Mouse (Mus musculus) forebrain, embryonic 12.5 days (tissue): ENCODE results near the gene Acvr1b. TPM values are rescaled to one million over a fixed set of nuclear protein-coding genes. Genes with fewer than 3 reads are reported as not detected.

Experiments used
- ATAC-seq: fragments of 200-750 bp; cut with Nextera tagmentation; 2 replicates; pipeline ENCODE4 v1.8.0; 2017; ENCODE audit warnings: moderate TSS enrichment; ENCODE audit not compliant: low FRiP score
- H3K27ac ChIP-seq: fragments of 300-500 bp; sonication (generic); 2 replicates; pipeline ENCODE4 v1.5.1; 2016; ENCODE audit warnings: mild to moderate bottlenecking
- H3K27me3 ChIP-seq: fragments of 300-500 bp; sonication (generic); 2 replicates; pipeline ENCODE4 v1.6.1; 2016; ENCODE audit warnings: mild to moderate bottlenecking
- H3K36me3 ChIP-seq: fragments of 300-500 bp; sonication (generic); replicated peaks from 2 replicates; pipeline ENCODE4 v1.6.1; 2016; ENCODE audit warnings: mild to moderate bottlenecking
- H3K4me1 ChIP-seq: fragments of 300-500 bp; sonication (generic); 2 replicates; pipeline ENCODE4 v1.6.1; 2016
- H3K4me2 ChIP-seq: fragments of 300-500 bp; sonication (generic); 2 replicates; pipeline ENCODE4 v1.6.1; 2016; ENCODE audit warnings: mild to moderate bottlenecking, moderate library complexity
- H3K4me3 ChIP-seq: fragments of 300-500 bp; sonication (generic); replicated peaks from 2 replicates; pipeline ENCODE4 v1.5.1; 2016; ENCODE audit warnings: mild to moderate bottlenecking
- H3K9ac ChIP-seq: fragments of 300-500 bp; sonication (generic); 2 replicates; pipeline ENCODE4 v1.6.1; 2016; ENCODE audit warnings: mild to moderate bottlenecking
- H3K9me3 ChIP-seq: fragments of 300-500 bp; sonication (generic); 2 replicates; pipeline ENCODE4 v1.6.1; 2016
- WGBS: fragments of 180-500 bp; shearing (Covaris S2); methylation state at CpG from one replicate; pipeline ENCODE4 v1.1.7; 2016; 5-methylcytosine and 5-hydroxymethylcytosine counted together
- polyA plus RNA-seq: library from polyadenylated mRNA; unstranded; fragments of >200 nt; fragmentation: Nextera tagmentation; extraction: Ambion mirVana; gene quantifications from 2 replicates; pipeline ENCODE4 v1.2.1, GENCODE M21; 2016

Gene Acvr1b
- polyA plus RNA-seq, 1 experiment from 2014 or later = 18.4 TPM

GRCm38 (mm10) chr15:101181500-101181899 lies 7.6 kb downstream of the Acvr1b start:
- Histone ChIP-seq H3K9ac (no peak overlapping the region), H3K36me3 (peaks cover 21% of the 10 kb centered on the region; the same call in 1 of the 2 replicates), H3K4me1 (peaks cover 56% of the 10 kb centered on the region), H3K27me3 (no peaks in the 10 kb centered on the region), H3K4me3 (no peak overlapping the region), H3K9me3 (no peaks in the 10 kb centered on the region), H3K4me2 (no peak overlapping the region), H3K27ac (no peak overlapping the region)
- WGBS = 25% methylated on average over 4 of the region's 4 CpGs
- ATAC-seq = no peak

GRCm38 (mm10) chr15:101182676-101183075 lies 8.8 kb downstream of the Acvr1b start:
- Histone ChIP-seq H3K36me3 (peaks cover 25% of the 10 kb centered on the region; the same call in 1 of the 2 replicates), H3K9ac (no peak overlapping the region), H3K4me1 (peaks cover 44% of the 10 kb centered on the region), H3K27ac (no peak overlapping the region), H3K9me3 (no peaks in the 10 kb centered on the region), H3K4me3 (no peak overlapping the region), H3K27me3 (no peaks in the 10 kb centered on the region), H3K4me2 (no peak overlapping the region)
- no peak for ATAC-seq
- WGBS = 70% methylated on average over 5 of the region's 5 CpGs

GRCm38 (mm10) chr15:101184300-101184699 lies 10.4 kb downstream of the Acvr1b start:
- Histone ChIP-seq H3K27me3 (no peaks in the 10 kb centered on the region), H3K9me3 (no peaks in the 10 kb centered on the region), H3K4me1 (peaks cover 34% of the 10 kb centered on the region), H3K36me3 (peaks cover 25% of the 10 kb centered on the region; the same call in 1 of the 2 replicates), H3K9ac (no peak overlapping the region), H3K27ac (no peak overlapping the region), H3K4me3 (no peak overlapping the region), H3K4me2 (no peak overlapping the region)
- ATAC-seq = no peak
- WGBS = 93% methylated on average over 8 of the region's 8 CpGs

GRCm38 (mm10) chr15:101185549-101185948 lies 11.7 kb downstream of the Acvr1b start:
- 97% methylated on average over 3 of the region's 3 CpGs for WGBS
- Histone ChIP-seq H3K27ac (no peak overlapping the region), H3K4me1 (peaks cover 37% of the 10 kb centered on the region), H3K36me3 (peaks cover 25% of the 10 kb centered on the region; the same call in 1 of the 2 replicates), H3K4me2 (no peak overlapping the region), H3K9me3 (no peaks in the 10 kb centered on the region), H3K9ac (no peak overlapping the region), H3K4me3 (no peak overlapping the region), H3K27me3 (no peaks in the 10 kb centered on the region)
- ATAC-seq = no peak

- no peak overlapping the region for H3K4me3 ChIP-seq
- 0 out of 2 replicates have a peak, but pooled peaks cover 2% of the 10 kb centered on the region for H3K27me3 ChIP-seq
- H3K9me3 ChIP-seq = no peaks in the 10 kb centered on the region
- H3K36me3 ChIP-seq = peaks cover 25% of the 10 kb centered on the region; the same call in 1 of the 2 replicates
- H3K4me2 ChIP-seq = no peak overlapping the region
- no peak overlapping the region for H3K9ac ChIP-seq
- no peak for ATAC-seq
- H3K4me1 ChIP-seq = peaks cover 42% of the 10 kb centered on the region
- H3K27ac ChIP-seq = no peak overlapping the region
- 82% methylated on average over 5 of the region's 5 CpGs for WGBS
These were observed 14.0 kb downstream of the Acvr1b start for GRCm38 (mm10) chr15:101187907-101188306.

DNA sequence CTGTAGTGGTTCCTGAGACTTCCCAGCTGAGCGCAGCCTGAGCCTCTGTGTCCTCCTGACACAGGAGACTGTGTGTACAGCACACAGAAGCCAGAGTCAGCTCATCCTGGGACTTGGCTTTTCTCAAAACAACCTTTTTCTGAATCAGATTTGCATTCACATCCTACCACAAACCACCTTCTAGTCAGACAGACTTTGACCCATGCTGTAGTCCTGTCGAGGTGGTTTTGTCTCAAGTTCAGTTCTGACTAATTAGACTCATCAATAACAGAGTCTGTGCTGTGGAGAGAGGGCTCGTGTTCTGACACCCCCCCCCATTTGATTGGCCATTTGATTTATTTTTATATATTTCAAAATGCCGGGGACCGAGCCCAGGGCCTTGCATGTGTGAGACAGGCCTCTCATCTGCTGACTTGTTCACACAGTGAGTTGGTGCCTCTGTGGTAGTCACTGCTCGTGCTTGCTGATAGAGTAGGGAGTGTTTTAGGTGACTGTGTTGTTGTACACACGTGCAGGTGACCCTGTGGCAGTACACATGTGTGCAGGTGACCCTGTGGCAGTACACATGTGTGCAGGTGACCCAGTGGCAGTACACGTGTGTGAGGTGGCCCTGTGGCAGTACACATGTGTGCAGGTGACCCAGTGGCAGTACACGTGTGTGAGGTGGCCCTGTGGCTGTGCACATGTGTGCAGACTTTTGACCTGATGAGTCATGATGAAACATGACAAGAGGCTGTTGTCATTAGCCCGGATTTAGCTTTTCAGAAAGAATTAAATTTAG lies 16.3 kb downstream of the Acvr1b start:
- H3K4me3 ChIP-seq = no peak overlapping the region
- ATAC-seq = no peak

GRCm38 (mm10) chr15:101190762-101191150 lies 16.9 kb downstream of the Acvr1b start:
- H3K4me2 ChIP-seq = no peak overlapping the region
- peaks cover 12% of the 10 kb centered on the region; the same call in 1 of the 2 replicates for H3K27me3 ChIP-seq
- no peak overlapping the region for H3K27ac ChIP-seq
- H3K4me1 ChIP-seq = peaks cover 43% of the 10 kb centered on the region
- no peaks in the 10 kb centered on the region for H3K9me3 ChIP-seq
- whole genome bisulfite sequencing = 78% methylated on average over 5 of the region's 5 CpGs
- no peak overlapping the region for H3K4me3 ChIP-seq
- H3K9ac ChIP-seq = no peak overlapping the region
- peaks cover 29% of the 10 kb centered on the region for H3K36me3 ChIP-seq
- ATAC-seq = no peak

More for the DNA sequence above, 16.3 kb downstream of the Acvr1b start:
- peaks cover 43% of the 10 kb centered on the region for H3K4me1 ChIP-seq
- H3K4me2 ChIP-seq = no peak overlapping the region
- H3K27me3 ChIP-seq = peaks cover 12% of the 10 kb centered on the region; the same call in 1 of the 2 replicates
- no peaks in the 10 kb centered on the region for H3K9me3 ChIP-seq
- no peak overlapping the region for H3K9ac ChIP-seq
- no peak overlapping the region for H3K27ac ChIP-seq
- H3K36me3 ChIP-seq = peaks cover 27% of the 10 kb centered on the region
- 80% methylated on average over 10 of the region's 10 CpGs for WGBS

DNA sequence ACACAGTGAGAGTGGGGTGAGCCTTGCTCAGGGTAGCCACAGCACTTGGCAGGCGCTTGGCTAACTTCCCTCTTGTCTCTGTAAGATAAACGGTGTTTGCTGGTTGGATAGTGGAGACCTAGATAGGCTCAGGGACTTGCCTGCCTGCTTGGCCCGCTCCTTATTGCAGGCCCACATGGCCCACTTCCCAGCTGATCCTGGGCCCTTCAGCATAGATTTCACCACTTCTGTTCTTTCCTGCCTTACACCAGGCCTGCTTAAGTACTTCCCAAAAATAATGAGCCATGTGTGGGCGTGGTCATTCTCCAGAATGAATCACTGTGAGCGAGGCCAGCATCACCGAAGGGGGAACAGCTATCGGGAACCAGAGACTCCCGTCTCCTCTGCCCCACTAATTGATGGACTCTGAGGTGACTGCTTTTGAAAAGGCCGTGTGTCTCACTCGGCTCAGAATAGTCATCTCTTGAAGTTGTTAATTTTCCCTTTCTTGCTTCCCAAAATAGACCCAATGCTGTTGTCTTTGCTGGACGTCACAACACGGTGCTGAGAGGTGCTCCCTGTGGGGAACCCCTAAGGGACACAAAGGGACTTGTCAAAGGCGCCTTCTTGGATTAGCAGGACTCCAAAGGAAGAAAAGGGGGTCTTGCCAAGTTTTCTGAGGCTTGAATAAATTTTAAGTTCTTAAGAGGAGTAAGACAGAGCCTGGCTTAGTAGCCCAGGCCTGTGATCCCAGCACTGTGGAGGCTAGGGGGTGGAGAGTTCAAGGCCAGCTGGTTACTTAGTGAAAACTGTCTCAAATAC lies 17.8 kb downstream of the Acvr1b start:
- Histone ChIP-seq H3K27me3 (peaks cover 14% of the 10 kb centered on the region; the same call in 1 of the 2 replicates), H3K4me2 (peak overlapping the region; percentile 6; the same call in 1 of the 2 replicates), H3K27ac (peak overlapping the region; percentile 69), H3K36me3 (peaks cover 32% of the 10 kb centered on the region), H3K9me3 (no peaks in the 10 kb centered on the region), H3K4me3 (no peak overlapping the region), H3K9ac (0 out of 2 replicates have a peak overlapping the region, but pooled peaks have one; percentile 5), H3K4me1 (peaks cover 43% of the 10 kb centered on the region)
- whole genome bisulfite sequencing = 9% methylated on average over 13 of the region's 13 CpGs
- peak; percentile 88 for ATAC-seq

DNA sequence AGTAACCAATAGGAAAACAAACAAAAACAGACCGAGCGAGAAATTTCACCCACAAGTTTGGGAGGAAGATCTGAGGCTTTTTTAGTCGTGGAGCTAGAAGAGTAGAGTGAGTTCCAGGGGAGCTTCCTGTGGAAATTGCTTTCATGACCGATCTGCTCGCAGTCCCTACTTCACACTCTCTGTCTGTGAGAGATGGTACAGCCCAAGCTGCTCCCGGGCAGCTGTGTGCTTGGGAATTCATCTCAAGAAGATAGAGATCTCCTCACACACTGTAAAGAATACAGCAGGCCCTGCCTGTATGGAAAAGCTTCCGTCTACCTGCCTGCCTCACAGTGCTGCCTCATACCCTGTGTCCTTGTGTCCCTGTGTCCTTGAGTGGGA lies 18.4 kb downstream of the Acvr1b start:
- 0 out of 2 replicates have a peak, but pooled peaks have one; percentile 2 for ATAC-seq
- no peaks in the 10 kb centered on the region for H3K9me3 ChIP-seq
- no peak overlapping the region for H3K9ac ChIP-seq
- H3K4me3 ChIP-seq = no peak overlapping the region
- H3K27me3 ChIP-seq = peaks cover 14% of the 10 kb centered on the region; the same call in 1 of the 2 replicates
- WGBS = 37% methylated on average over 7 of the region's 7 CpGs
- H3K4me1 ChIP-seq = peaks cover 43% of the 10 kb centered on the region
- H3K27ac ChIP-seq = peak overlapping the region; percentile 69; the same call in 1 of the 2 replicates
- peaks cover 31% of the 10 kb centered on the region for H3K36me3 ChIP-seq
- H3K4me2 ChIP-seq = no peak overlapping the region

DNA sequence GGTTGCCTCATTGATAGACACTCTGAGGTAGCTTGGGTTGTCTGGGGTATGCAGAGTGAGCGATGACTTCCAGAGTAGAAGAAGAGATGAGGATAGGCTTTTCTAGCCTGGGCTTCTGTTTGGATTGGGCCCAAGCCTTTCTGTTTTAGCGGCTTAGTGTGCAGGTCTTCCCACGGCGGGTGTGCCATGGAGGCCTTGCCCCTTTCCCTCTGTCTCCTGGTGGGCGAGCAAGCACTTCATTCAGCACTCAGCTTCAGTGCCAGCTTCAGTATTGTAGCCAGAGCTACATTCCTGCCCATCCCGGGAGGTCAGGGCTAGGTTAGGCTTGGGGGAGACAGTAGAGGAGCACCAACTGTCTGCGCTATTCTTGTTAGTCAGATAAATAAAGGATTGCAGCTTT lies 18.8 kb downstream of the Acvr1b start:
- peaks cover 14% of the 10 kb centered on the region; the same call in 1 of the 2 replicates for H3K27me3 ChIP-seq
- H3K27ac ChIP-seq = no peak overlapping the region
- H3K4me1 ChIP-seq = peaks cover 43% of the 10 kb centered on the region
- H3K9me3 ChIP-seq = no peaks in the 10 kb centered on the region
- 84% methylated on average over 7 of the region's 7 CpGs for whole genome bisulfite sequencing
- no peak overlapping the region for H3K4me2 ChIP-seq
- H3K36me3 ChIP-seq = peaks cover 34% of the 10 kb centered on the region
- 0 out of 2 replicates have a peak, but pooled peaks have one; percentile 8 for ATAC-seq
- no peak overlapping the region for H3K4me3 ChIP-seq
- H3K9ac ChIP-seq = no peak overlapping the region

GRCm38 (mm10) chr15:101193971-101194370 lies 20.1 kb downstream of the Acvr1b start:
- H3K9ac ChIP-seq = no peak overlapping the region
- H3K27me3 ChIP-seq = peaks cover 14% of the 10 kb centered on the region; the same call in 1 of the 2 replicates
- WGBS = 97% methylated on average over 6 of the region's 6 CpGs
- H3K4me3 ChIP-seq = no peak overlapping the region
- no peak overlapping the region for H3K4me2 ChIP-seq
- H3K4me1 ChIP-seq = peaks cover 41% of the 10 kb centered on the region
- no peak overlapping the region for H3K27ac ChIP-seq
- no peaks in the 10 kb centered on the region for H3K9me3 ChIP-seq
- peaks cover 40% of the 10 kb centered on the region for H3K36me3 ChIP-seq
- no peak for ATAC-seq
